9 mouse cellular contexts compared by ENCODE assay signal in the genomic region with DNA sequence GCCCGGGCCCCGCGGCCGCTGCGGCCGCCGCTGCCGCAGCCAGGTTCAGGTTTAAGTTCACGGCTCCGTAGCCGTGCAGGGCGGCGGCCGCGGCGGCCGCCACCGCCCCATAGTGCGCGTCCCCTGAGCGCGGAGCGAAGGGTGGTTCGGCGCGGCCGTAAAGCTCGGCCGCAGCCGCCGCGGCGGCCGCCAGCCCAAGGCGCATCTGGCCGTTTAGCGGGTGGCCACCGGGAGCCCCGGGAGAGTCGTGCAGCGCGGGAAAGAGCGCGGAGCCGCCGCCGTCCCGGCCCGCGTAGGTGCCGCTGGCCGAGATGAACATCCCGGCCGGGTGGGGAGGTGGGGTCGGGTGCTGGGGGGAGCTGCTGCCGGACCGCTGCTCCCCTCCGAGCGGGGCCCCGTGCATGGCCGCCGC. TPM values are rescaled to one million over a fixed set of nuclear protein-coding genes. Genes with fewer than 3 reads are reported as not detected.
DNase-seq lines count a peak whose midpoint lies in the region; ATAC-seq lines count a peak whose summit lies in the region.
"Had no signal": no experiment of that assay in that cellular context is flagged by ENCODE, and none has a peak within 500 bp of the region (broad histone marks: within the 10 kb centered on the region; RNA-seq: fewer than 3 reads in every experiment).

No protein-coding gene starts in this region.

- peaks cover 19% of the 10 kb centered on the region for H3K4me1 ChIP-seq in heart, embryonic 12.5 days (replicated peaks)
- peaks cover 18% of the 10 kb centered on the region for H3K4me1 ChIP-seq in heart, embryonic 16.5 days (ENCODE audit: control insufficient read depth, insufficient read depth, low read length)
- peaks cover 79% of the 10 kb centered on the region for H3K4me1 ChIP-seq in midbrain, embryonic 10.5 days

- peak overlapping the region; percentile 64 for H3K4me3 ChIP-seq in heart, embryonic 12.5 days
- H3K4me3 ChIP-seq in heart, embryonic 16.5 days (ENCODE audit: low read length), result peak overlapping the region; percentile 62
- peak overlapping the region; percentile 80 for H3K4me3 ChIP-seq in midbrain, embryonic 10.5 days

- ATAC-seq in heart, embryonic 12.5 days (ENCODE audit: insufficient number of reproducible peaks, low FRiP score), result peak; percentile 35; the same call in 1 of the 2 replicates
- no peak; the same call in 1 of the 2 replicates for ATAC-seq in heart, embryonic 16.5 days (replicated peaks; ENCODE audit: extremely low read depth, insufficient read depth, low FRiP score)

- no peaks in the 10 kb centered on the region for H3K9me3 ChIP-seq in heart, embryonic 12.5 days (replicated peaks)
- no peaks in the 10 kb centered on the region for H3K9me3 ChIP-seq in heart, embryonic 16.5 days (replicated peaks; ENCODE audit: control insufficient read depth, low read length)
- no peaks in the 10 kb centered on the region for H3K9me3 ChIP-seq in midbrain, embryonic 10.5 days (replicated peaks)

- no peak for DNase-seq in heart, postnatal 14 days
- DNase-seq in MN1 (ENCODE audit: low spot score), result peak; percentile 39
- DNase-seq in midbrain, embryonic 10.5 days (ENCODE audit: low spot score), result no peak
- no peak for DNase-seq in left cerebral cortex, adult 11 months (ENCODE audit: low spot score)
- no peak for DNase-seq in right cerebral cortex, postnatal 4 days
- no peak for DNase-seq in cerebellum, adult 9-10 months

- H3K9ac ChIP-seq in heart, embryonic 12.5 days, result peak overlapping the region; percentile 3
- peak overlapping the region; percentile 3; the same call in 1 of the 2 replicates for H3K9ac ChIP-seq in heart, embryonic 16.5 days (ENCODE audit: low read length)

- WGBS in heart, embryonic 12.5 days, result under 1% methylated on average over 55 of the region's 62 CpGs
- WGBS in heart, embryonic 16.5 days, result 1% methylated on average over 46 of the region's 62 CpGs
- WGBS in midbrain, embryonic 10.5 days, result under 1% methylated on average over 62 of the region's 62 CpGs

- H3K4me2 ChIP-seq in heart, embryonic 12.5 days, result peak overlapping the region; percentile 98
- peak overlapping the region; percentile 95 for H3K4me2 ChIP-seq in heart, embryonic 16.5 days (ENCODE audit: low read depth, low read length)

- intact Hi-C loops in heart, postnatal 14 days (cut with DNase I), result no loop called here

- H3K36me3 ChIP-seq in heart, embryonic 12.5 days, result no peaks in the 10 kb centered on the region
- H3K36me3 ChIP-seq in heart, embryonic 16.5 days (ENCODE audit: control insufficient read depth, insufficient read depth), result no peaks in the 10 kb centered on the region
- H3K36me3 ChIP-seq in midbrain, embryonic 10.5 days, result no peaks in the 10 kb centered on the region

- H3K27me3 ChIP-seq in heart, embryonic 12.5 days (replicated peaks), result peaks cover 91% of the 10 kb centered on the region
- peaks cover 86% of the 10 kb centered on the region for H3K27me3 ChIP-seq in heart, embryonic 16.5 days (ENCODE audit: control insufficient read depth, insufficient read depth, low read length)
- peaks cover 100% of the 10 kb centered on the region for H3K27me3 ChIP-seq in midbrain, embryonic 10.5 days (ENCODE audit: low read depth, poor library complexity, severe bottlenecking)

- no peak overlapping the region for H3K27ac ChIP-seq in heart, embryonic 12.5 days (ENCODE audit: poor library complexity, severe bottlenecking)
- H3K27ac ChIP-seq in heart, embryonic 16.5 days (ENCODE audit: low read length), result no peak overlapping the region
- peak overlapping the region; percentile 97 for H3K27ac ChIP-seq in midbrain, embryonic 10.5 days (replicated peaks)

RNA-seq across cellular contexts. Expression of a gene that starts 1.1 kb away (rescaled TPM):
- 0.04 TPM in 1 of 2 replicates, not detected in the other for polyA plus RNA-seq in heart, embryonic 12.5 days (2016; fragmentation: Nextera tagmentation; extraction: Ambion mirVana)
- total RNA-seq in heart, postnatal 14 days (2021), result not detected
- not detected in 2 replicates for polyA plus RNA-seq in heart, embryonic 16.5 days (2015; fragmentation: Nextera tagmentation; extraction: Ambion mirVana)
- 13.6 and 15.3 TPM in 2 replicates for polyA plus RNA-seq in midbrain, embryonic 10.5 days (2016; fragmentation: Nextera tagmentation; extraction: Ambion mirVana)

RNA-seq across cellular contexts. Expression of a gene that starts 10.9 kb away (rescaled TPM):
- not detected in 2 replicates for polyA plus RNA-seq in heart, embryonic 12.5 days (2016; fragmentation: Nextera tagmentation; extraction: Ambion mirVana)
- total RNA-seq in heart, postnatal 14 days (2021), result under 1 TPM in 1 of 2 experiments, not detected in 1; 0.22 TPM
- polyA plus RNA-seq in heart, embryonic 16.5 days (2015; fragmentation: Nextera tagmentation; extraction: Ambion mirVana), result not detected in 2 replicates
- 5.7 and 6.4 TPM in 2 replicates for polyA plus RNA-seq in midbrain, embryonic 10.5 days (2016; fragmentation: Nextera tagmentation; extraction: Ambion mirVana)
- polyA plus RNA-seq: inflammation-experienced regulatory T-cells, adult 6 months had no signal

RNA-seq across cellular contexts. Expression of a gene that starts 13.4 kb away (rescaled TPM):
- not detected in 2 replicates for polyA plus RNA-seq in heart, embryonic 12.5 days (2016; fragmentation: Nextera tagmentation; extraction: Ambion mirVana)
- not detected for total RNA-seq in heart, postnatal 14 days (2021)
- not detected in 2 replicates for polyA plus RNA-seq in heart, embryonic 16.5 days (2015; fragmentation: Nextera tagmentation; extraction: Ambion mirVana)
- 0.82 and 1.3 TPM in 2 replicates for polyA plus RNA-seq in midbrain, embryonic 10.5 days (2016; fragmentation: Nextera tagmentation; extraction: Ambion mirVana)
- polyA plus RNA-seq: inflammation-experienced regulatory T-cells, adult 6 months had no signal

RNA-seq across cellular contexts. Expression of a gene that starts 26.0 kb away (rescaled TPM):
- polyA plus RNA-seq in heart, embryonic 12.5 days (2016; fragmentation: Nextera tagmentation; extraction: Ambion mirVana), result not detected in 2 replicates
- not detected for total RNA-seq in heart, postnatal 14 days (2021)
- polyA plus RNA-seq in heart, embryonic 16.5 days (2015; fragmentation: Nextera tagmentation; extraction: Ambion mirVana), result not detected in 2 replicates
- 0.07 and 0.25 TPM in 2 replicates for polyA plus RNA-seq in midbrain, embryonic 10.5 days (2016; fragmentation: Nextera tagmentation; extraction: Ambion mirVana)

Comparison
In these comparisons a context has a peak if more than half of its experiments do, and no peak if none do; other contexts are left out.
1. RNA of a gene that starts 1.1 kb away (polyA plus RNA-seq): 13.6 to 15.3 TPM in midbrain, embryonic 10.5 days; 0.04 TPM in heart, embryonic 12.5 days and not detected in heart, embryonic 16.5 days; every median in the first group is over 10 times any median in the second.
2. Peak in every context shown above with its lines, with median percentiles within 50 percentile points of each other: H3K4me3 ChIP-seq.